Mouse (Mus musculus) urinary bladder, postnatal 0 days (tissue): ENCODE results near the gene Mpzl2. TPM values are rescaled to one million over a fixed set of nuclear protein-coding genes. Genes with fewer than 3 reads are reported as not detected.

ENCODE experiments used
- polyA plus RNA-seq: library from polyadenylated mRNA; unstranded; fragments of >200 nt; fragmentation: Nextera tagmentation; extraction: Ambion mirVana; gene quantifications from 2 replicates; pipeline ENCODE4 v1.2.1, GENCODE M21; 2015

Mpzl2 gene
- polyA plus RNA-seq: 28.8 and 36.6 TPM in 2 replicates

GRCm38 (mm10) chr9:45039499-45039898, at the start of gene Mpzl2:
TSS of gene Mpzl2 (plus strand) at chr9:45039799.

GRCm38 (mm10) chr9:45009180-45010078, 30.2 kb upstream of the Mpzl2 start, which contains the start of gene Cd3e:
TSS of gene Cd3e (minus strand) at chr9:45009627.

GRCm38 (mm10) chr9:45055082-45055713, 15.6 kb downstream of the Mpzl2 start, which contains the start of gene Mpzl3:
TSS of gene Mpzl3 (plus strand) at chr9:45055186.

DNA sequence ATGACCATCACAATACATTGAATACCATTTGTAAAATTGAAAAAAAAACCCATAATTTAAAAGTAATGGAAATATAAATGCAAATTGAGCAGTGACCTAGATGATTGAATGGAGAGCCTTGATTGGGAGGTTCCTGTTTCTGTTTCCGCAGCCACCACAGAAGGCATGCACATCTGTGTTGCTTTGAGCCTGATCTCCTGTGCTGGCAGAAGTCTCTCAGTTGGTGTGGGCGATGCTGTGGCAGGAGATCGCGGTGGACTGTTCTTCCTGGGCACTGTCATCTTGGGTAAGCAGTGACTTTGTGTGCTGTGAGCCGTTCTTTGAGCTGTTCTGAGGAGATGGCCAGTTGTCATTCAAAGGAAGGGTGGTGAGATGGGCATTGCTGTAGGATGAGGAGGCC, 39.4 kb downstream of the Mpzl2 start, which contains the start of gene Jaml:
Gene Jaml (plus strand): TSS at position 173 of the 400 bp plus-strand sequence.

Other genes with a start within 250 kb of the Mpzl2 start
- gene Tmem25, start 240.5 kb upstream of the Mpzl2 start, polyA plus RNA-seq: 0.83 and 1.4 TPM in 2 replicates
- gene Ttc36, start 236.7 kb upstream of the Mpzl2 start, polyA plus RNA-seq: 0.82 and 2.0 TPM in 2 replicates
- 5.4 and 6.0 TPM in 2 replicates for gene Kmt2a, start 158.5 kb upstream of the Mpzl2 start, polyA plus RNA-seq
- gene Atp5l, start 119.1 kb upstream of the Mpzl2 start, polyA plus RNA-seq: 960 and 1,026 TPM in 2 replicates
- 14.1 and 14.8 TPM in 2 replicates for gene Ube4a, start 74.2 kb upstream of the Mpzl2 start, polyA plus RNA-seq
- gene Cd3g, start 59.4 kb upstream of the Mpzl2 start, polyA plus RNA-seq: not detected in 2 replicates
- gene Cd3d, start 58.0 kb upstream of the Mpzl2 start, polyA plus RNA-seq: not detected in 2 replicates
- not detected in 2 replicates for gene Cd3e, start 30.2 kb upstream of the Mpzl2 start, polyA plus RNA-seq
- 17.3 and 22.1 TPM in 2 replicates for gene Mpzl3, start 15.4 kb downstream of the Mpzl2 start, polyA plus RNA-seq
- gene Jaml, start 39.4 kb downstream of the Mpzl2 start, polyA plus RNA-seq: 0.10 and 0.18 TPM in 2 replicates
- gene Scn2b, start 78.0 kb downstream of the Mpzl2 start, polyA plus RNA-seq: 0.29 and 0.36 TPM in 2 replicates
- 0.04 and 0.05 TPM in 2 replicates for gene Scn4b, start 98.6 kb downstream of the Mpzl2 start, polyA plus RNA-seq
- 0.07 and 0.08 TPM in 2 replicates for gene BC049352, start 142.2 kb downstream of the Mpzl2 start, polyA plus RNA-seq
- gene Tmprss4, start 164.3 kb downstream of the Mpzl2 start, polyA plus RNA-seq: 1.6 TPM in 2 replicates
- 0.87 and 2.2 TPM in 2 replicates for gene Il10ra, start 229.3 kb downstream of the Mpzl2 start, polyA plus RNA-seq